Mouse (Mus musculus) kidney, adult 8-10 months (tissue): ENCODE measurements around the gene H2-Q4.
"Not testable (repeated sequence)": the region's sequence is repeated elsewhere in the genome, so short reads cannot be mapped to it uniquely, and the experiment has no call there.

ENCODE experiments used
- DNase-seq, 2 experiments: peaks; one replicate each; pipeline ENCODE4 v3.0.0; 2022

H2-Q4 gene

GRCm38 (mm10) chr17:35379369-35379728 lies at the start of gene H2-Q4:
Gene H2-Q4, plus strand, starts transcription at chr17:35379617.
- peak; percentile 93 to 96 for DNase-seq

GRCm38 (mm10) chr17:35329714-35330113 lies 49.7 kb upstream of the H2-Q4 start:
- not testable (repeated sequence) for DNase-seq

GRCm38 (mm10) chr17:35331546-35331945 lies 47.9 kb upstream of the H2-Q4 start:
- DNase-seq: not testable (repeated sequence)

DNA sequence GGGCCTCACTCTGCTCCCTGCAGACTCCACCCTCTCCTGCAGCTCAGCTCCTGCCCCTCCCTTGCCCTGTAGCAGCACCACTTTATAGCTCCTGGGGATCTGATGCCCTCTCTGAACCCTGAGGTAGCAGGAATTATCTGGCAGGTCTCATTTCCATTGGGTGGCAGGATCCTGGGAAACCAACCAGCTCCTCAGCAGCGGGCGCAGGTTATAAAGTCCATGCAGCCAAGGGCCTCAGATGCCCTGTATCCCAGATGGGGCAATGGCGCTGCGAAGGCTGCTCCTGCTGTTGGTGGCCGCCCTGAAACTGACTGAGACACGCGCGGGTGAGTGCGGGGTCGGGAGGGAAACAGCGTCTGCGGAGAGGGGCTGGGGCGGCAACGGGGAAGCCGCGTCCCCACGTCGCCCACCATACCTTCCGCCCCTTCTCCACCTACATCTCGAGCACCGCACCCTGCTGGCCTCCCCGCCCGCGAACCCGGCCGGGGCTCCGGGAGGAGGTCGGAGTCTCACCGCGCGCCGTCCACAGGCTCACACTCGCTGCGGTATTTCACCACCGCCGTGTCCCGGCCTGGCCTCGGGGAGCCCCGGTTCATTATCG lies 37.2 kb upstream of the H2-Q4 start, which contains the start of gene H2-Q2:
Gene H2-Q2, plus strand, starts transcription at position 172 of the 601 bp plus-strand sequence.
- no peak for DNase-seq

DNA sequence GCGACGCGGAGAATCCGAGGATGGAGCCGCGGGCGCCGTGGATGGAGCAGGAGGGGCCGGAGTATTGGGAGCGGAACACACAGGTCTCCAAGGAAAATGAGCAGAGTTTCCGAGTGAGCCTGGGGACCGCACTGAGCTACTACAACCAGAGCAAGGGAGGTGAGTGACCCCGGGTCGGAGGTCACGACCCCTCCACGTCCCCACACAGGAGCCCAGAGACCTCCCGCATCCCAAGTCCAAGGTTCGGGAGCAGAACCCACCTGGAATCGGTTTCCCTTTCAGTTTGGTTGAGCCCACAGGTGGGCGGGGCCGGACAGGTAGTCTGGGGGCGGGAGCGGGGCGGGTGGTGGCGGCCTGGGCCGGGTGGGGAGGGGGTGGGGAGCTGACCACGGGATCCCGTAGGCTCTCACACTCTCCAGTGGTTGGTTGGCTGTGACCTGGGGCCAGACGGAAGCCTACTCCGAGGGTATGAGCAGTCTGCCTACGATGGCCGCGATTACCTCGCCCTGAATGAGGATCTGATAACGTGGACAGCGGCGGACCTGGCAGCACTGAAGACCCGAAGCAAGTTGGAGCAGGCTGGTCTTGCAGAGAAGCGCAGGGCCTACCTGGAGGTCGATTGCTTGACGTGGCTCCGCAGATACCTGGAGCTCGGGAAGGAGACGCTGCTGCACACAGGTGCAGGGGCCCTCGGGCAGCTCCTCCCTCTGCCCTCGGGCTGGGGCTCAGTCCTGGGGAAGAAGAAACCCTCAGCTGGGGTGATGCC lies 36.5 kb upstream of the H2-Q4 start:
- no peak for DNase-seq

GRCm38 (mm10) chr17:35347659-35348058 lies 31.8 kb upstream of the H2-Q4 start:
- DNase-seq: not testable (repeated sequence)

- DNase-seq: not testable (repeated sequence)
These were observed 26.1 kb upstream of the H2-Q4 start for GRCm38 (mm10) chr17:35353275-35353674.

DNA sequence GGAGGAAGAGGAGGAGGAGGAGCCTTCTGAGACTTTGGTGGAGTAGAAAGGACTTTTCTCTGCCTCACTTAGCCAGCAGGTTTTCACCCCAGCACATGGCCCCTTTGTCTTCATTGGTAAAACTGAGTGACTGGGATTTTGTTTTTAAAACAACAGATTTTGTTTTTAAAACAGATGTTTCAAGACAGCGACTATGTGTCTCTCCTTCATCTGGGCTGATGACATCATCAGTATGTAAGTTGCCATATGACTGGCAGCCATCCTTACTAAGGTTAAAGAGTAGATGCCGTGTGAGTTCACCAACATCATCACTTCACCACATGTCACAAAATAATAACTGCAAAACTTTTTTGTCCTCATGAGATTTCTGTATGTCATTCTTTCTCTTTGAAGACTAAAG lies 25.3 kb upstream of the H2-Q4 start:
- DNase-seq: no peak

- no peak for DNase-seq
These were observed 22.3 kb upstream of the H2-Q4 start for GRCm38 (mm10) chr17:35357086-35357485.

DNA sequence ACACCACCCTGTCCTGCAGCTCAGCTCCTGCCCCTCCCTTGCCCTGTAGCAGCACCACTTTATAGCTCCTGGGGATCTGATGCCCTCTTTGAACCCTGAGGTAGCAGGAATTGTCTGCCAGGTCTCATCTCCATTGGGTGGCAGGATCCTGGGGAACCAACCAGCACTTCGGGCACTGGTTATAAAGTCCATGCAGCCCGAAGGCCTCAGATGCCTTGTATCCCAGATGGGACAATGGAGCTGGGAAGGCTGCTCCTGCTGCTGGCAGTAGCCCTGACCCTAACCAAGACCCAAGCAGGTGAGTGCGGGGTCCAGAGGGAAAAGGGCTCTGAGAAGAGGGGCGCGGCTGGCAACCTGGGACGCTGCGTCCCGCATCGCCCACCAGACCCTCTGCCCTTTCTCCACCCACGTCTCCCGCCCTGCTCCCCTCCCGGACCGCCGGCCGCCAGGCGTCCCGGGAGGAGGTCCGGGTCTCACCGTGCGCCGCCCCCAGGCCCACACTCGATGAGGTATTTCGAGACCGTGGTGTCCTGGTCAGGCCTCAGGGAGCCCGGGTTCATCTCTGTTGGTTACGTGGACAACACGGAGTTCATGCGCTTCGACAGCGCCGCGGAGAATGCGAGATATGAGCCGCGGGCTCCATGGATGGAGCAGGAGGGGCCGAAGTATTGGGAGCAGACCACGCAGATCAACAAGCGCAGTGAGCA lies 20.5 kb upstream of the H2-Q4 start:
- DNase-seq: no peak

GRCm38 (mm10) chr17:35359470-35359862 lies 20.0 kb upstream of the H2-Q4 start:
- DNase-seq: no peak

GRCm38 (mm10) chr17:35379729-35380451 lies 473 bp downstream of the H2-Q4 start:
- DNase-seq: peak; percentile 12 to 41

DNA sequence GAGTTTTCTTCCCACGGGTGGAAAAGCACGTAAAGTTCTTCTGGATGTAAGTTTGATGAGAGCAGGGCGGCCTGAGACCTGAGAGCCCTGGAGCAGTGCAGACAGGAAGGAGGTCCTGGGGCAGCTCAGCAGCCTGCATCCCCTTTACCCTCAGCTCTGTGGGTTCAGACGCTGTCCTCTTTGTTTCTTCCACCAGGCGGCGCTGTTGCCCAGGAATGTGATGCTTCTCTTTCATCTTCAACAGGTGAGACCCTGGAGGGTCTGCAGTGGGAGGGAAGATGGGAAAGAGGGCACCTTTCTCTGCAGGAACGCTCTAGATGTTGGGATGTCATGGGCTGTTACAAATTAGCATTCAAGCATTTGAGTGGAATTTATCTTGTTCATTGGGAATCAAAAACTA lies 10.4 kb downstream of the H2-Q4 start:
- DNase-seq: peak in 1 of 2 experiments; percentile 28

DNA sequence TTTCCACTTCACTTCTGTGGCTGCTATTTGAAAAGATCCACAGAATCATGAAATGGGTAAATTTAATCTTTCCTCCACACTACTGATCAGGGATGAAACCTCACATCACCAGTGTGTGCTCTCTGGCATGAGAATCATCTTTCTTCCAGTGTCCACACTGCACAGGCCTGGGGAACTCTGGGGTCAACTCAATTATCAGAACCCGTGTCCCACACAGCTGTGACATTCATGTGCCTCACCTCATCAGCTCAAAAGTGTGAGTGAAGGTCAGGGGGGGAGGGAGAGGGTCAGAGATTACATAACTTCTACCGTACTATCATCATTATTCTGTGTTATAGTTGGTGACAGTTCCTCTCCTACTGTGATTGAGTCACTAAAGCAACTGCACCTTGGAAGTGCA lies 13.3 kb downstream of the H2-Q4 start:
- not testable (repeated sequence) for DNase-seq

- peak; percentile 23 to 38 for DNase-seq
These were observed 14.7 kb downstream of the H2-Q4 start for GRCm38 (mm10) chr17:35393864-35394800.

DNA sequence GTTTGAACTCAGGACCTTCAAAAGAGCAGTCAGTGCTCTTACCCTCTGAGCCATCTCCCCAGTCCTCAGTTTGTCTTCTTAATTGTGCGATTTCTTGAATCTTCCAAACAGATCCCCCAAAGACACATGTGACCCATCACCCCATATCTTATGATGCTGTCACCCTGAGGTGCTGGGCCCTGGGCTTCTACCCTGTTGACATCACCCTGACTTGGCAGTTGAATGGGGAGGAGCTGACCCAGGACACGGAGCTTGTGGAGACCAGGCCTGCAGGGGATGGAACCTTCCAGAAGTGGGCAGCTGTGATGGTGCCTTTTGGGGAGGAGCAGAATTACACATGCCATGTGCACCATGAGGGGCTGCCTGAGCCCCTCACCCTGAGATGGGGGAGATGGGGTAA lies 17.5 kb downstream of the H2-Q4 start:
- not testable (repeated sequence) for DNase-seq

DNA sequence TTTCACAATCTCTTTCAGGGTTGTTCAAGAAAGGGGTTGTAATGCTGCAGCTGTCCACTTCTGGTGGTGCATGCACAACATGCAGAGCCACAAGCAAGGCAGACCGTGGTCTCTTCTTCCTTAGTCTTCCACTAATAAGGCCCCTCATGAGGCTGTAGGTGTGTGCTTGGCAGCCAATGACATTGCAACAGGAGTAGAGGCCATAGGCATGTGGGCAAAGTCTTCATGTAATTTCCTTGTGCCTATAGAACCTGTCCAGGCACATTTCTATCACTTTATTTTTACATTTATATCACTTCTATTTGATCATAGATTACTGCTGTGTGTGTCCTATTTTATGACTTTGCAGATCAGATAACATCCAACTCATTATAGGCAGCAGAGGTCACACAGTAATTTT lies 33.6 kb downstream of the H2-Q4 start:
- DNase-seq: not testable (repeated sequence)

- DNase-seq: not testable (repeated sequence)
These were observed 36.1 kb downstream of the H2-Q4 start for GRCm38 (mm10) chr17:35415273-35416129.

GRCm38 (mm10) chr17:35418772-35419171 lies 39.4 kb downstream of the H2-Q4 start:
- DNase-seq: no peak

DNA sequence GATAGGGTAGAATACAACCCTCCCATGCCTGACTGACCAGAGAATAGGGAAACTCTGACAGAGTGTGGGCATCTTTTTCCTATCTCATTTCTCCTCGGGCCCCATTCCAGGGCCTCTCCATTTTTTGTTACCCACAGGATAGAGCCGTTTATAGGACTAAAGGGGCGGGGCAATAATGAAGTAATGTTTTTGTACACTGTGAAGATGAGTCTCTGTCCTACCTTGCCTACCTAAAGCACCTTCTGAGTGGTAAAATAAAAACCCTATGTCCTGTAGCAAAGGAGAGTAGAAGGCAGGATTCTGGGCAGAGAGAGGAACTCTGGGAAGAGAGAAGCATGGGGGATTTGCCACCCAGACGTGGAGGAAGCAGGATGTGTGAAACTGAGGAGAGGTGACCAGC lies 40.1 kb downstream of the H2-Q4 start:
- DNase-seq: not testable (repeated sequence)
